Mouse (Mus musculus) spleen, postnatal 4 days (tissue): ENCODE measurements around the gene Gpr171.
A peak's percentile ranks its signal among the peaks of the same experiment; 100 is the strongest.
"Not testable (repeated sequence)": the region's sequence is repeated elsewhere in the genome, so short reads cannot be mapped to it uniquely, and the experiment has no call there.

Experiments used
- DNase-seq, 2 experiments: peaks; one replicate each; pipeline ENCODE4 v3.0.0; 2022; ENCODE audit warnings: low spot score in 2 of 2

Gene Gpr171

GRCm38 (mm10) chr3:59113973-59114517 is 12.4 kb upstream of the Gpr171 start:
- DNase-seq: no peak

DNA sequence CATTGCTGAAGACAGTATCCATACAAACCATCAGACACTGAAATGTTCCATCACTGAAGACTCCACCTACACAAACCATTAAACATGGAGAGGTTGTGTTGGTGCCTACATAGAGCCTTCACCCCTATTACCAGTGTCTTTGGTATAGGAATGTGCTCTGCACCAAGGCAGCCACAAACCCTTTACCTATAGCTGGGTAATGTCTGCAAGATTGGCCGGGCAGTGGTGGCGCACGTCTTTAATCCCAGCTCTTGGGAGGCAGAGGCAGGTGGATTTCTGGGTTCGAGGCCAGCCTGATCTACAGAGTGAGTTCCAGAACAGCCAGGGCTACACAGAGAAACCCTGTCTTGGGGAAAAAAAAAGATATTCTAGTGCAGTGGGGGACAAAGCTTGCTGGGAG is 11.7 kb upstream of the Gpr171 start:
- DNase-seq: not testable (repeated sequence)

- DNase-seq: no peak
These were observed 10.3 kb upstream of the Gpr171 start for GRCm38 (mm10) chr3:59111944-59112343.

DNA sequence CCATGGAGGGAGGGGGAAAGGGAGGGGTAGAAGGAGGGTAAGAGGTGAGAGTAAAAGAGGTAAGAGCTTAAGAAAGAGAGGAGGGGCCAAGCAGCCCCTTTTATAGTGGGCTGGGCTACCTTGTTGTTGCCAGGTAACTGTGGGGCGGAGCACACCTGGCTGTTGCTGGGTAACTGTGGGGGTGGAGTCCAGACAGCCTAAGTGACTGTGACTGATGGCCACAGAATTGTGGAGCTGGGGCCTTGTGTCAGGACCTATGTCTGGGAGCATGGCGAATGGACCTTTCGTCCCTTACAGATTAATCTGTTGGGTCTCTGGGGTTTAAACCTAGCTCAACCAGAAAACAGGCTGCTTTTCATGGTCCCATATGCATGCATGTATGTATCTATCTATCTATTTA is 8.2 kb upstream of the Gpr171 start:
- DNase-seq: not testable (repeated sequence)

DNA sequence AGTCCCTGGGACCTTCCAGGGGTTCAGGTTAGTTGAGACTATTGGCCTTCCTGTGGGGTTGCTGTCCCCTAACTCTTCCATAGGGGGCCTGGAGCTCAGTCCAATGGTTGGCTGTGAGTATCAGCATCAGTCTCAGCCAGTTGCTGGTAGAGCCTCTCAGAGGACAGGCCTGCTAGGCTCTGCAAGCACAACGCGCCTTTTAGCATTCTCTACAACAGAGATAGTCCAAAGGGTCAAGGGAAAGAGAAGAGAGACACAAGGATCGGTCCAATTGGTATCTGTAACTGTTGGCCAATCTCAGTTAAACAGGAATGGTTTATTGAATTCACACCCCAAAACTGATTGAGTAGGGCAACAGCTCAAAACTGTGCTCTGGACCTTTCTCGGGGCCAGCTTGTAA is 5.8 kb upstream of the Gpr171 start:
- no peak for DNase-seq

DNA sequence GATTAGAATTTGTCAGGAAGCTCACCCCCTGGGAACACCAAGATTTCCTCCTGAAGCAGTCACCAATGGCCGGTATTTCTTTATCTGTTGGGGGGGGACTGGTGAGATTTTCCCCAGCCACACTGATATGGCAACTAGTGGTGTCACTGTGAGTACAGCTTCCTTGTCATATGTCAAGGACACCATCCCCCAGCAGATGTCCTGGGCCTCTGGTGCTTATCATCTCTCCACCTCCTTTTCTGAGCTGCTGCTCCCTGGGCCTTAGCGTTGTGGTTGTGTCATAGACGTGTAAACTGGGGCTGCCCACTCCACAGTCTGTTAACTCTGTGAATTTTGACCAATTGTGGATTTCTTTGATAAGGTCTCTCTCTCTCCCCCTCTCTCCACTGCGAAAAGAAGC is 2.8 kb upstream of the Gpr171 start:
- no peak for DNase-seq

GRCm38 (mm10) chr3:59102146-59102545 is 525 bp upstream of the Gpr171 start:
- DNase-seq: no peak

- no peak for DNase-seq
These were observed 3.1 kb downstream of the Gpr171 start for GRCm38 (mm10) chr3:59098540-59098939.

- no peak for DNase-seq
These were observed 4.2 kb downstream of the Gpr171 start for GRCm38 (mm10) chr3:59097421-59097820.

DNA sequence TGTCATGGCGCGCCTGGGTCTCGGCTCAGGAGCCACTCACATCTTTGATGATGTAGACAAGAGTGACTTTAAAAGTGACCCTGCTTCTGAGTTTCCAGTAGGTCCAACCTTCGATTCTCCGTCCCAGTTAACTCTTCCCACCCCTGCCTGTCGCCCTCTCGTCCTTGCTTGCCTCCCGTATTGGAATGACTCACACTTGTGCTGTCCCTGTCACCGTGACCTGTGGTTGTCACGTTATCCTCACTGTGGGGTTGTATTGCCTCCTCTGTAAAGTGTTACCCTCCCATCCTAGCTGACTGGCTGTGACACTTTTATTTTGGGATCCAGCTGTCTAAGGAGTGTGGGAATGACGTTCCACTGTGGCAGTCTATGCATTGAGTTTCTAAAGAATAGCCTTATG is 8.9 kb downstream of the Gpr171 start:
- no peak for DNase-seq

DNA sequence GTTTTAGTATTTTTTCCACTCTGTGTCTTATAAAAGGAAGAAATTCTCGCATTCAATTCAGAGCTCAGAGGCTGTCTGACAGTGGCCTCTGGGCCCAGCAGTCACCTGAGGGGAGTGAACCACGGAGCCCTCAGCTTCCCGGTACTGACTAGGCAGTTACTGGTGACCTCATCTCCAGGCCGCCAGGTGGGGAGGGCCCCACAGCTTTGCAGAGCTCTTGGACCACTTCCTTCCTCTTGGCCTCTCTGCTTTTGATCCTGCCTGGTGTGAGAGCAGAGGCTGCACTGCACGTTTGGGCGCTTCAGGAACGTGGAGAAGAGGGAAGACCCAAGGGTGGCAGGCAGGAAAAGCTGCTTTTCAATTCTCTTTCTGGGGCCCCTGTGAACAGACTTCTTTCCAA is 20.7 kb downstream of the Gpr171 start:
- DNase-seq: peak; percentile 38 to 70

- no peak for DNase-seq
These were observed 21.2 kb downstream of the Gpr171 start for GRCm38 (mm10) chr3:59080293-59080916.

GRCm38 (mm10) chr3:59079327-59079726 is 22.3 kb downstream of the Gpr171 start:
- peak; percentile 55 to 77 for DNase-seq

DNA sequence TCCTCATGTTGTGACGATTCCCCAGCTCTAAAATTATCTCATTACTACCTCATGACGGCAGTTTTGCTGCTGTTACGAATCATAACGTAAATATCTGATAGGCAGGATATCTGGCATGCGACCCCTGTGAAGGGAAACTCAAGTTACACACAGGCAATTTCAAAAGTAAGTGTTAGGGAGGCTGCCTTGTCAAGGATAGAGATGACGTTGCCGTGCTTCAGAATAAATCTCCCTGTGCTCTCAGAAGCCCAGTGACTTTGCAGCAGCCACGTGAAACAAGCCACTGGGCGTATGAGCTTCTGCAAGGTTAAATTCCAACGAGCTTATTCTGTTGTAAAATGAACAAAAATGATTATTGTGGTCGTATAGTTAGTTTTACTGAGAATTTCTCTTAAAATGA is 23.0 kb downstream of the Gpr171 start:
- no peak for DNase-seq

DNA sequence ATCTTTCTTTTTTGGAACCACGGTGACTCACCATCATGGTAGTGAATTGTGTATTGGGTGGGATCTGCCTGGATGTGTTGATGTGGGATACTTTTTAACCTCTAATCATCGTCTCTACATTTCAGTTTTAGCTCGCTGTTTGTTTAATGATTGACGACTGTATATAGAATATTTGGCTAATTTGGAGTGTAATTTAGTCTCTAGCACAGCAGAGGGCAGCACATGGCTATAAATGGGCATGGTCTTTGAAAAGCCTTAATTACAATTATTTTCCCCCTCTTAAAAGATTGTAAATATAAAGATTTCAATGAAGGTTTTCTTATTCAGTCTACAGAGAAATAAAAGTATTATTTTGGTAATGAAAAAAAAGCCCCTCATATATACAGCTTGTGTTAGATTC is 24.3 kb downstream of the Gpr171 start:
- no peak for DNase-seq

- not testable (repeated sequence) for DNase-seq
These were observed 32.5 kb downstream of the Gpr171 start for GRCm38 (mm10) chr3:59069071-59069470.

GRCm38 (mm10) chr3:59066558-59067294 is 34.9 kb downstream of the Gpr171 start:
- no peak for DNase-seq

DNA sequence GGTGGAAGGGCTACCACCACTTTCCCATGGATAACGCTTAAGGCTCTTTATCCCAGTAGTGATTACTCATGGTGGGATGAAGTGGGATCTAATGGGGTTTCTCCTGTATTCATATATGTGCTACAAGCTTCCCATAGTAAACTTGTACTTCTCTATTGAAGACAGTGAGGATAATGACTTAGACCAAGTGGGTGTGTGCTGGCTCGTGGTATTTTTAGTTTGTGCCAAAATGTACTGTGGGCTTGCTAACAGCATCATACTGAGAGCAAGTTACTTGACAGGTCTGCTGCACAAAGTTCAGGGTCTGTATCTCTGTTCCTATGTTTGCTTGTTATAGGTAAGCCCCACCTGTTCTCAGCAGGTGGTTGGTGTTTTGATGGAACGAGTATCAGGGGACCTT is 35.7 kb downstream of the Gpr171 start:
- DNase-seq: no peak

DNA sequence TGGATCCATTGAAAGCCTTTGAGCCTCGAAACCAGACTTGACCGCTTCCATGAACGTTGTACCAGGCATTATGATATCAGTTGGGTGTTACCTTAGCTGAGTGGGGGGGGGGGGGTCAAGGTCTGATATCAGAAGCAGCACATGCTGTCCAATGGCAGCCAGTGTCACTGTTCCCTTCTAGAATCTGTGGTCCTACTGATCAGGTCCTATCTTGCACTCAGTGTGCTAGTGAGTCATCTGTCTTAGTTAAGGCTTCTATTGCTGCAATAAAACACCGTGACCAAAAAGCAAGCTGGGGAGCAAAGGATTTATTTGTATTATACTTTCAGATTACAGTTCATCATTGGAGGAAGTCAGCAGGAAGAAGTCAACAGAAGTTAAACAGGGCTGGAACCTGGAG is 38.2 kb downstream of the Gpr171 start:
- no peak for DNase-seq

GRCm38 (mm10) chr3:59062141-59062540 is 39.5 kb downstream of the Gpr171 start:
- DNase-seq: no peak

GRCm38 (mm10) chr3:59060131-59060530 is 41.5 kb downstream of the Gpr171 start:
- no peak for DNase-seq

GRCm38 (mm10) chr3:59059022-59059541 is 42.5 kb downstream of the Gpr171 start:
- peak; percentile 51 to 71 for DNase-seq
